Mouse (Mus musculus): Measurements from ENCODE around the gene Igf2bp3. TPM values are rescaled to one million over a fixed set of nuclear protein-coding genes. Genes with fewer than 3 reads are reported as not detected.

The Igf2bp3 gene
- polyA plus RNA-seq, 1 experiment from 2014 or later = 30.6 TPM

DNA sequence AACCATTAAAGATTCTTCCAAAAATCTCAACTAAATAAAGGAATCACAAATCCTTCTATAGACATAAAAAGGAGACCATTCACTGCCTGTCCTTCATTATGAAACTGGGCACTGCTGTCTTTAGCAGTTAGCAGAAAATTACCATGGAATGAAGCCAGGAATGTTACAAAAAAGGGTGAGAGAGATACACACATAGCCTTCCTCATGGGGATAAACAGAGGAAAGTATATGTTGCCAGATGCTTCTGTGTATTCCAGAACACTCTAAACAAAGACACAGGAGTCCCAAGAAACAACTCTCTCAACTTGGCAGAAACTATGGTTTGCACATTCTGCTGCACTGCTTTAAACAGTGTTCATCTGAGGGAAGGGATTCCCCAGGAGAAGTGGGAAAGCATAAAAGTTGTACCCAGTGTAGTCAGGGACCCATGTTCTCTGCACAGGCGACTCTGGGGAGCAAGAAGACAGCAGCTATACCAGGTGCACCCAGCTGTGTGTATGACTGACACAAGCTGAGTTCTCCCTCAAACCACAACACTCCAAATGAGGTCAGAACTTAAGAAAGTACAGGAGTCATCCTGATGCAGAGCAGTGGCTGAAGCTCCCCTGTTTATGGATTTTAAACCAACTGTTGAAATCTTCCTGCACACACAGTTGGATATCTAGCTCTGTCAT is 95.2 kb downstream of the Igf2bp3 start:
- no peak overlapping the region for H3K27ac ChIP-seq (ENCODE audit: low read depth, low read length)
- no peak overlapping the region for H3K4me3 ChIP-seq (ENCODE audit: low read depth, low read length)
- peak; percentile 45 for DNase-seq (ENCODE audit: low spot score)
- no peak overlapping the region for H3K9ac ChIP-seq (ENCODE audit: low read length)
- peaks cover 2% of the 10 kb centered on the region; the same call in 1 of the 2 replicates for H3K4me1 ChIP-seq (ENCODE audit: control insufficient read depth, insufficient read depth, low read length)
- ATAC-seq = no peak
- H3K36me3 ChIP-seq (ENCODE audit: control insufficient read depth, insufficient read depth, low read length) = peaks cover 24% of the 10 kb centered on the region
- no peak overlapping the region for H3K4me2 ChIP-seq (ENCODE audit: low read length)
- WGBS = 81% methylated on average over 1 of the region's 1 CpGs
- H3K27me3 ChIP-seq (replicated peaks; ENCODE audit: control insufficient read depth, insufficient read depth, low read length) = no peaks in the 10 kb centered on the region
- no peaks in the 10 kb centered on the region for H3K9me3 ChIP-seq (replicated peaks; ENCODE audit: control insufficient read depth, low read length)

DNA sequence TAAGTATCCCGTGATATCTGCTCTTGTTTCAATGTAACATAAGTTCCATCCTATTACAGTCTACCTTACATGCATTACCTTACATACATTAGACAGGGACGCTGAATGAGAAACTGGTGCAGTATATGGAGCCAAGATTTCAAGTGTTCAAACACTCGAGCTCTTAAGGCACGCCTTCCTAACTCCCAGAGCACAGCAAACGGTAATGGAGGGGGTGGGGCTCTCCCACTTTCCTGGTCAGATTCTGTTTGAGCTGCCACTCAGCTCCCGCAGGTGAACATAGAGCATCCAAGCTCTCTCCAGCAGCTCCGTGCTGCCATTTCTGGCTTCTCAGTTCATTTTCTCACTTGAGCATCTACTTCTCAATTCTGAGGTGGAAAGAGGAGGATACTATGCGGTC is 96.3 kb downstream of the Igf2bp3 start:
- Histone ChIP-seq H3K36me3 (ENCODE audit: control insufficient read depth, insufficient read depth, low read length) (peaks cover 24% of the 10 kb centered on the region), H3K4me1 (ENCODE audit: control insufficient read depth, insufficient read depth, low read length) (peaks cover 2% of the 10 kb centered on the region; the same call in 1 of the 2 replicates), H3K9ac (ENCODE audit: low read length) (no peak overlapping the region), H3K27me3 (replicated peaks; ENCODE audit: control insufficient read depth, insufficient read depth, low read length) (no peaks in the 10 kb centered on the region), H3K9me3 (replicated peaks; ENCODE audit: control insufficient read depth, low read length) (no peaks in the 10 kb centered on the region), H3K4me3 (ENCODE audit: low read depth, low read length) (no peak overlapping the region), H3K27ac (ENCODE audit: low read depth, low read length) (no peak overlapping the region), H3K4me2 (ENCODE audit: low read length) (no peak overlapping the region)
- DNase-seq (ENCODE audit: low spot score) (no peak), ATAC-seq (no peak)
- 76% methylated on average over 8 of the region's 8 CpGs for WGBS

DNA sequence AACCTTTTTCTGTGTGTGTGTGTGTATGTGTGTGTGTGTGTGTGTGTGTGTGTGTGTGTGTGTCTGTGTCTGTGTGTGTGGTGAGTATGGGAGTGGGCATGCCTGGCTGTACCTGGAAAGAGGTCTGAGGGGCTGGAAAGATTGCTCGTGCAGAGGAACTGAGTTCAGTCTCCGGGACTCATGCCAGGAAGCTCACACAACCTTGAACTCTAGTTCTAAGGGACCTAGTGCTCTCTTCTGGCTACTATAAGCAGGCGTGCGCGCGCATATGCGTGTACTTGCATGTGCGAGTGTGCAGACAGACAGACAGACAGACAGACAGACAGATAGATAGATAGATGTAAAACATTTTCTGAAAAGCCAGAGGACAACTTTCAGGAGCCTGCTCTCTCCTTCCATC is 98.5 kb downstream of the Igf2bp3 start:
- no peaks in the 10 kb centered on the region for H3K27me3 ChIP-seq (replicated peaks; ENCODE audit: control insufficient read depth, insufficient read depth, low read length)
- H3K9me3 ChIP-seq (replicated peaks; ENCODE audit: control insufficient read depth, low read length) = no peaks in the 10 kb centered on the region
- H3K9ac ChIP-seq (ENCODE audit: low read length) = no peak overlapping the region
- no peak overlapping the region for H3K27ac ChIP-seq (ENCODE audit: low read depth, low read length)
- peaks cover 23% of the 10 kb centered on the region for H3K36me3 ChIP-seq (ENCODE audit: control insufficient read depth, insufficient read depth, low read length)
- H3K4me2 ChIP-seq (ENCODE audit: low read length) = no peak overlapping the region
- DNase-seq (ENCODE audit: low spot score) = no peak
- ATAC-seq = no peak
- H3K4me3 ChIP-seq (ENCODE audit: low read depth, low read length) = no peak overlapping the region
- WGBS = 92% methylated on average over 8 of the region's 8 CpGs
- H3K4me1 ChIP-seq (ENCODE audit: control insufficient read depth, insufficient read depth, low read length) = peaks cover 2% of the 10 kb centered on the region; the same call in 1 of the 2 replicates

DNA sequence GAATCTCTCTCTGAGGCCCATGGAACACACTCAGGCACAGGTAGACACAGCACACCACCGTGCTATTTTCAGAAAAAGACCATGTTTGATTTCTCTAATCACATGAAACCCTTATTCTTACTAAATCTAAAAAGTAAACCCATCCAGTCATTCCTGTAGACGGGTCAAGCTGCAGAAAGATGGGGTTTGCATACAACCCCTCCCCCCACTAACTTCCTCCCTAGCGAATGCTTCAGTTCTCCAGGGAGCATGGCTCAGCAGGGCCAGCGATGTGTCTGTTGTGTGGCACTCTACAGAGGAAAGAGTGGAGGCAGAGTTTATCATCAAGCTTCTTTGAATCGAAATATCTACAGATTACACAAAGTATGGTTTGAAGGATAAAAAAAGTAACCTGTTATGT is 99.2 kb downstream of the Igf2bp3 start:
- Histone ChIP-seq H3K9ac (ENCODE audit: low read length) (no peak overlapping the region), H3K27me3 (replicated peaks; ENCODE audit: control insufficient read depth, insufficient read depth, low read length) (no peaks in the 10 kb centered on the region), H3K4me2 (ENCODE audit: low read length) (no peak overlapping the region), H3K36me3 (ENCODE audit: control insufficient read depth, insufficient read depth, low read length) (peaks cover 27% of the 10 kb centered on the region), H3K9me3 (replicated peaks; ENCODE audit: control insufficient read depth, low read length) (no peaks in the 10 kb centered on the region), H3K4me1 (ENCODE audit: control insufficient read depth, insufficient read depth, low read length) (peaks cover 2% of the 10 kb centered on the region; the same call in 1 of the 2 replicates), H3K27ac (ENCODE audit: low read depth, low read length) (no peak overlapping the region), H3K4me3 (ENCODE audit: low read depth, low read length) (no peak overlapping the region)
- ATAC-seq (no peak), DNase-seq (ENCODE audit: low spot score) (no peak)
- 89% methylated on average over 5 of the region's 5 CpGs for WGBS

DNA sequence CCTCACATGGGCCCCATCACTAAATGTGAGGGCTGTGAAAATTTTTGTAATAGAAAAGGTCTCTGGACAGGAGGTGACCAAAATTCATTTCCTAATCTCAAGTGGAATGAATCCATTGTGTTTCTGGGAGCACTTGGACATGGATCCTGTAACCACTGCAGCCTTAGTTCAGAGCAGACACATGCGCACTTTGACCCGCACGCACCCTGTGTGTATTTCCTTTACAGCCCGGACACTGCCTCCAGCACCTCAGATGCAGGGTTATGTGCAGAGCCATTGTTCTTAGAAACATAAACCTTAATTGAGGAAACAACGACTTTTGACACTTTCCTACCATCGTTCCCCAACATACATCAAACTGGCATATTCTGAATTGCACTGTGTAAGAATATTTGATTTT is 100.3 kb downstream of the Igf2bp3 start:
- no peak overlapping the region for H3K9ac ChIP-seq (ENCODE audit: low read length)
- H3K4me2 ChIP-seq (ENCODE audit: low read length) = no peak overlapping the region
- H3K4me1 ChIP-seq (ENCODE audit: control insufficient read depth, insufficient read depth, low read length) = peaks cover 1% of the 10 kb centered on the region; the same call in 1 of the 2 replicates
- WGBS = 94% methylated on average over 6 of the region's 6 CpGs
- H3K27ac ChIP-seq (ENCODE audit: low read depth, low read length) = no peak overlapping the region
- no peak for ATAC-seq
- no peaks in the 10 kb centered on the region for H3K27me3 ChIP-seq (replicated peaks; ENCODE audit: control insufficient read depth, insufficient read depth, low read length)
- no peak overlapping the region for H3K4me3 ChIP-seq (ENCODE audit: low read depth, low read length)
- H3K9me3 ChIP-seq (replicated peaks; ENCODE audit: control insufficient read depth, low read length) = no peaks in the 10 kb centered on the region
- H3K36me3 ChIP-seq (ENCODE audit: control insufficient read depth, insufficient read depth, low read length) = peaks cover 30% of the 10 kb centered on the region
- no peak for DNase-seq (ENCODE audit: low spot score)

DNA sequence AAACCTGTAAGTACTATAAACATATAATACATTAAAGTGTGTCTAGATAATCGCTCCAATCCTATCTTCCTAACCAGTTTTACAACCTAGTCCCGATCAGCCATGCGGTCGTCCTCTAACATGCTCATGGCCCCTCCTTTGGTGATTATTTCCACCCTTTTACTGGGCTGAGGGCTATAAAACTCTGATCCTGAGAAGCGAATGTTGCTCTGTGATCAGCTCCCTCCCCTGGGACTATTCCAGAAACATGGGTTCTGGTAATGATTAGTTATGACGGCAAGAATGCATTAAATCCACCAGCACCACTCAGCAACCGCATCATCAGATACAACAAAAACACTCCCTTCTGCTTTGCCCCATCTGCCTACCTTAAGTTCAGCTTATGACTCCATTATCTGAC is 100.9 kb downstream of the Igf2bp3 start:
- Histone ChIP-seq H3K27ac (ENCODE audit: low read depth, low read length) (no peak overlapping the region), H3K36me3 (ENCODE audit: control insufficient read depth, insufficient read depth, low read length) (peaks cover 34% of the 10 kb centered on the region), H3K4me1 (ENCODE audit: control insufficient read depth, insufficient read depth, low read length) (no peaks in the 10 kb centered on the region), H3K4me2 (ENCODE audit: low read length) (no peak overlapping the region), H3K9me3 (replicated peaks; ENCODE audit: control insufficient read depth, low read length) (no peaks in the 10 kb centered on the region), H3K27me3 (replicated peaks; ENCODE audit: control insufficient read depth, insufficient read depth, low read length) (no peaks in the 10 kb centered on the region), H3K9ac (ENCODE audit: low read length) (no peak overlapping the region), H3K4me3 (ENCODE audit: low read depth, low read length) (no peak overlapping the region)
- no peak for DNase-seq (ENCODE audit: low spot score)
- ATAC-seq = no peak
- WGBS = 93% methylated on average over 7 of the region's 7 CpGs

DNA sequence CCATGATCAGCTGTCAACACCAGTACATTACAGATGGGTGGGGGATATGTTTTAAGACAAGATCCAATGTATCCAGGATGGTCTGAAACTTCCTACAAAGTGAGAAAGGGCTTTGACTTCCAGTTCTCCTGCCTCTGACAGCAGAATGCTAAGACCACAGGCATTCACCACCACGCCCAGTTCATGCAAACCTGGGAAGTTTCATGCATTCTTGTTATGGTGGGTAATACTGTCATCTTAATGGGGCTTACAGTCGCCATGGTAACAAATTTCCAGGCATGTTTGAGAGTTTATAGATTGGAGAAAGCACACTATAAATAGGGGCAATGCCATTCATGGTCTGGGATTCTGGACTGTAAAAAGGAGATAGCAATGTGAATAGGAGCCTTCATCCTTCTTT is 105.6 kb downstream of the Igf2bp3 start:
- Histone ChIP-seq H3K9me3 (replicated peaks; ENCODE audit: control insufficient read depth, low read length) (no peaks in the 10 kb centered on the region), H3K36me3 (ENCODE audit: control insufficient read depth, insufficient read depth, low read length) (peaks cover 45% of the 10 kb centered on the region), H3K4me1 (ENCODE audit: control insufficient read depth, insufficient read depth, low read length) (no peaks in the 10 kb centered on the region), H3K4me2 (ENCODE audit: low read length) (no peak overlapping the region), H3K9ac (ENCODE audit: low read length) (no peak overlapping the region), H3K4me3 (ENCODE audit: low read depth, low read length) (no peak overlapping the region), H3K27ac (ENCODE audit: low read depth, low read length) (no peak overlapping the region), H3K27me3 (replicated peaks; ENCODE audit: control insufficient read depth, insufficient read depth, low read length) (no peaks in the 10 kb centered on the region)
- ATAC-seq = no peak
- DNase-seq (ENCODE audit: low spot score) = no peak
- 92% methylated on average over 2 of the region's 2 CpGs for WGBS

DNA sequence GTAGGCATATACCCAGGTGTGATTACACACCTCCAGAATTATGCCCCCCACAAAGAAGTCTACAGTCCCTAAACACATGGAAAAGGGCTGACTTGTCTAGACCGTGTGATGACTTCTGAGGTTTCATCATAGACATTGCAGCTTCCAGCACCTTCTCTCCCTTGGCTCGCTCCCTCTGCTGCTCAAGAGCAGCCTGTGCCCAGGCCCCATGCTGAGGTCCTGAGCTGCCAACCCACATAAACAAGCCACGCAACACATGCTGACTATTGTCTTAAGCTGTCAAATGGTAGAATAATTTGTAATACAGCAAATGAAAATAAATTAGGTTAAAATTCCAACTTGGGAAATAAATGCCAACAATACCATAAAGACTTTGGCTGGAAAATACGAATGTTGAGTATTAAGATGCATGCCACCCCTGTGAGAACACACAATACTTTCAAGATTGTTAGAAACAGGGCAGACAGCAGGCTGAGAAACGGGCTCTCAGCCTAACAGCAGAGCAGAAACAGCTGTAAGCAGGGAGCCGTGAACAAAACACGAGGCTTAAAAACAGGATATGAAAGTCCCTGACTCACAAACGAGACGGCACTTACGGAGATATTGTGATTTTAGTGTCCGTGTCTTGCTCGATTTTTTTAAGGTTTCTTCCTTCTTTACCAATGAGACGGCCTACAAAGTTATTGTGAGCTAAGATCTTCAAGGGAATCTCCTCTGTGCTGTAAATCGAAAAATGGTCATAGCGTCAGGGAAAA is 107.8 kb downstream of the Igf2bp3 start:
- no peaks in the 10 kb centered on the region for H3K27me3 ChIP-seq (replicated peaks; ENCODE audit: control insufficient read depth, insufficient read depth, low read length)
- WGBS = 86% methylated on average over 15 of the region's 15 CpGs
- H3K4me3 ChIP-seq (ENCODE audit: low read depth, low read length) = no peak overlapping the region
- no peak overlapping the region for H3K9ac ChIP-seq (ENCODE audit: low read length)
- H3K27ac ChIP-seq (ENCODE audit: low read depth, low read length) = no peak overlapping the region
- DNase-seq (ENCODE audit: low spot score) (no peak), ATAC-seq (no peak)
- no peaks in the 10 kb centered on the region for H3K4me1 ChIP-seq (ENCODE audit: control insufficient read depth, insufficient read depth, low read length)
- H3K9me3 ChIP-seq (replicated peaks; ENCODE audit: control insufficient read depth, low read length) = no peaks in the 10 kb centered on the region
- peaks cover 57% of the 10 kb centered on the region for H3K36me3 ChIP-seq (ENCODE audit: control insufficient read depth, insufficient read depth, low read length)
- H3K4me2 ChIP-seq (ENCODE audit: low read length) = no peak overlapping the region

DNA sequence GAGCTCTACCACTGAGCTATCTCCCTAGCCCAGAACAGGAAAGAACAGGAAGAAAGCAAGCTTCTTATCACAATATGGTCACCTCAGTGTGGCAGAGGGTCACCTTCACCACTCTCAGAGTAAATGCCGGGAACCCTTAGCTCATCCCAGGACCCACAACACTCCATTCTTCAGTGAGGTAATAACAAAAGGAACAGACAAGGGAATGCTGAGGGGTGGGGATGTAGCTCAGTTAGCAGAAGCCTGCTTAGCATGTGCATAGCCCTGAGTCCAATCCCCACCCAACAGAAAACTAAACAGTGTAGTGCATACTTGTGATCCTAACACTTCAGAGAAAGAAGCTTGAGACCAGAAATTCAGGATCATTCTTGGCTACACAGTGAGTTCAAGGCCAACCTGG is 115.7 kb downstream of the Igf2bp3 start:
- H3K4me3 ChIP-seq (ENCODE audit: low read depth, low read length) = no peak overlapping the region
- H3K9me3 ChIP-seq (replicated peaks; ENCODE audit: control insufficient read depth, low read length) = no peaks in the 10 kb centered on the region
- H3K27me3 ChIP-seq (replicated peaks; ENCODE audit: control insufficient read depth, insufficient read depth, low read length) = no peaks in the 10 kb centered on the region
- 78% methylated on average over 1 of the region's 1 CpGs for WGBS
- H3K4me2 ChIP-seq (ENCODE audit: low read length) = no peak overlapping the region
- H3K27ac ChIP-seq (ENCODE audit: low read depth, low read length) = no peak overlapping the region
- DNase-seq (ENCODE audit: low spot score) (no peak), ATAC-seq (no peak)
- peaks cover 53% of the 10 kb centered on the region for H3K36me3 ChIP-seq (ENCODE audit: control insufficient read depth, insufficient read depth, low read length)
- H3K9ac ChIP-seq (ENCODE audit: low read length) = no peak overlapping the region
- peaks cover 16% of the 10 kb centered on the region for H3K4me1 ChIP-seq (ENCODE audit: control insufficient read depth, insufficient read depth, low read length)
